Mouse (Mus musculus) WW6 (cell line): Measurements from ENCODE around the gene Tmem37.

Experiments
- DNase-seq: peaks from one replicate; pipeline ENCODE4 v3.0.0-alpha.2; 2013; ENCODE audit warnings: low read depth, low spot score

Gene Tmem37

DNA sequence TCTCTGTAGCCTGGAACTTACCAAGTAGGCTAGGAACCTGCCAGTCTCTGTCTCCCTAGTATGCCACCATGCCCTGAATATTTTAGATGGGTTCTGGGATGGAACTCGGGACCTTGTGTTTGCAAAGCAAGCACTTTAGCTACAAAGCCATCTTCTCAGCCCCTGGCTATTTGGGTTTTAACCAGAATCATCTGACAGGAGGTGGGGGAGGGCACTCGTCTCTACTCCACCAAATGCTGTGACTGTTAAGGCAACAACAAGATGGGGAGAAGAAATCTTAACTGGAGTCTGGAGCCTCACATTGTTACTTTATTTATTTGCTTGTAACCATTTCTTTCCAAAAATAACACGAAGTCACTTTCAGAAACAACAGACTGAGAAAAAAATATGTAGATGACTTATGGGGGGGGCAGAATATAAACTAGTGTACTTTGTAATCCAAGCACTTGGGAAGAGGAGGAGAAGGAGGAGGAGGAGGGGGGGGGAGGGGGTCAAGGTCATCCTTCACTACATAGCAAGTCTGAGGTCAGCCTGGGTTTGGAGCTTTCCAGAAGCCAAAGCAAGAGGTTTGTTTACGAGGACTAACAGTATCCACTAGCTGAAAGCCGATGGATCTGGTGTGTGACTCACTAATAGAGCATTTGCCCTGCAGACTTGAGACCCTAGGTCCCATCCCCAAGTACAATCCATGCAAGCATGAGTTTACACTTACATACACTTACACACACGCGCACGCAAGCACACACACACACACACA lies 16.0 kb downstream of the Tmem37 start:
- DNase-seq: no peak

DNA sequence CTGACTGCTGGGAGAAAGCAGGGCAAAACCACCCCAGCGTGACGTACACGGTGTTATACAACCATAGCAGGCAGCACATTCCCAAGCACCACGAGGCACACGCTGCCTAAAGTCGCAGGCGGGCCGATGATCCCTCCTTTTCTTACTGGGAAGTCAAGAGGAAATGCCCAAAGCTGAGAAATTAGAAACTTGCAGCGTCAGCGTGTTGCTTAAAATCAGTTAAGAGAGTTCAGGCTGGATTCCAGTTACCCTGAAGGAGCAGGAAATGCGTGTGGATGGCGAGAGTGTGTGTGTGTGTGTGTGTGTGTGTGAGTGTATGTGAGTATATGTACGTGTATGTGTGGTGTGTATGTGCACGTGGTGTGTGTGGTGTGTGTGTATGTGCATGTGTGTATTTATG lies 16.8 kb downstream of the Tmem37 start:
- no peak for DNase-seq

DNA sequence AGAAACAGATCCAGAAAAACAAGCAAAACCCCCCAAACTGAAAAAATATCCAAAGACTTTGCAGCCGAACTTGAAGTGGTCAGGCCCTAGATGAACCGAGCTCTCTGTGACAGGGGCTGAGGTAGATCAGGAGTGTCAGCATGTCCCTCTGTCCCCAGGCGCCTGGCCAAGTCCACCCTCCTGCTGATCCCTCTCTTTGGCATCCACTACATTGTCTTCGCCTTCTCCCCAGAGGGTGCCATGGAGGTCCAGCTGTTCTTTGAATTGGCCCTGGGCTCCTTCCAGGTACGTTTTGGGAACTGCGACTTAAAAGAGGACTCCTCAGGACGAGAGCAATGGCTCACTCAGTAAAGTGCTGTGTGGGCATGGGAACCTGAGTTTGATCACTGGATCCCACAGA lies 17.6 kb downstream of the Tmem37 start:
- DNase-seq: no peak

DNA sequence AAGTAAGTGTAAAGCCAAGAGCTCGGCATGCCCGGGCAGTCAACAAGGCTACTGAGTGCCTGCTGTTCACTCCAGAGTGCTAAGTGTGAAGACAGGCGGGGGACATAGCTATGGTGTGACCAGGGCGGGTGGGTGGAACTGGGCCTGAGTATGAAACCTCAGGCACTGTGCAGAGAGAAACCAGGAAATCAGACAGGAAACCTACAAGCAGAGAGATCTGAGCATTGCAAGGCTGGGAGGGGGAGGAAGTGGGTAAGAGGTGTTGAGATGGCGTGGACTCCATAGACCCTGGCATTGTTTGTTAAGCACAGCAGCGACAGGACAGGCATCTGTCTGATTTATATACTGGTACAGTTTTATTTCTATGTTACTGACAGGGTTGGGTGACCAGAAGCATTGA lies 18.4 kb downstream of the Tmem37 start:
- DNase-seq: no peak

DNA sequence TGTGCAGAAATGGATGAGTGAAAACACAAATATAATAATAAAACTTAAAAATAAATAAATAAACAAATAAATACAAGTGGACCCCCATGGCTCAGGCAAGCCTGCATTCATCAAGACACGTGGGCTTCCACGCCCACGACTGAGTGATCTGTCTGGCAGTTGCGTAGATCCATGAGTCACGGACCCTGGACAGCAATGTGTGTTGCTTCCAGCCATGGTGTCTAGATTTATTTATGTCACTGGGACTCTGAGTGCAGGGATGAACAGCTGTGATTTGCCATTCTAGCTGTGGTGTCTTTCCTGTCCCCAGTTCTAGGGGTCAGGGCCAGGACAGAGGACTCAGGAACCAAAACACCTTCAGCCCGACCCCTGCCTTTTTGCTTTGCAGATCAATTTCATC lies 18.9 kb downstream of the Tmem37 start:
- DNase-seq: no peak

DNA sequence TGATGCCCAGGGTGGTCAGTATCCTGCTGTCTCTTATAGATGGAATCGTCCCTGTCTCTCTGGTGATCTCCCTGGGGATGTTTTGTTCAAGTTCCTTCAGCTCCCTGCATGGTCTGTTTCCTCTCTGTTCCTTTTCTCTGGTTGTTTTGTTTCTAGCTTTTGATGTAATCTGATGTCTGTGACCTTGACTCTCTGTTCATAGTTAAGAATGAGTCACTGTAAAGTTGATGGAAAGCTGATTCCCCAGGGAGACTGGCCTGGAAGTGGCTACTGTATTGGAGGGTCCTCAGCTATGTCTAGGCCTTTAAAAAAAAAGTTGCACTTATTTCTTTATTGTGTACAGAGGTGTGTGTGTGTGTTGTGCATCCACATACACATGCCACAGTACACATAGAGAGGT lies 22.8 kb downstream of the Tmem37 start:
- no peak for DNase-seq

DNA sequence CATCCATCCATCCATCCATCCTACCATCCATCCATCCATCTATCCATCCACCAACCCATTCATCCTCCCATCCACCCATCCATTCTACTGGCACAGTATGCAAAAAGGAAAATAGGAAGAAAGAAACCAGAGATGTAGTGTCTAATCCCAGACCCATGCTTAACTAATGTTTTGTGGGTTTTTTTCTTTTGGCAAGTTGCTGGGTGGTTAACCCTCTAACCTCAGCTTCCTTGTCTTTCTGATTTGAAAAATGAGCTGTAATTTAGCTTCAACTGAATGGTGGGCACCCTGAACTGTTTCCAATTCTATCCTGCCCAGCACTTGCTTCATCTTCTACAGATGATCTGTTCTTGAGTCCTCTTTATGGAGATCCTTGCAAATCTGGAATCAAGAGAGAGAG lies 26.5 kb downstream of the Tmem37 start:
- no peak for DNase-seq

DNA sequence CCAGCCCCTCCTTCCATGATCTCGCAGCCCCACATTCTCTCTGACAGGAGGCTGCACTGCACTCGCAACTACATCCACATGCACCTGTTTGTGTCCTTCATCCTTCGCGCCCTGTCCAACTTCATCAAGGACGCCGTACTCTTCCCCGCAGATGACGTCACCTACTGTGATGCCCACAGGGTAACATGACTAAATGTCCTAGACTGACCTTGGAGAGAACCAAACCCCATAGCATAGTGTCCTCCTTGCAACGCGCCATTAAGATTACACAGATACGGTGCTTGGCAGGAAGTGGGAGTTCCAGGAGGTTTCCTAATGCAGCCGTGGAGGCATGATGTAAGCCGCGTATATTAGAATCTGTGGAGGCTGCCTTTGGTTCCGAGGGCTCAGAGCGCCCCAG lies 29.3 kb downstream of the Tmem37 start:
- DNase-seq: no peak

DNA sequence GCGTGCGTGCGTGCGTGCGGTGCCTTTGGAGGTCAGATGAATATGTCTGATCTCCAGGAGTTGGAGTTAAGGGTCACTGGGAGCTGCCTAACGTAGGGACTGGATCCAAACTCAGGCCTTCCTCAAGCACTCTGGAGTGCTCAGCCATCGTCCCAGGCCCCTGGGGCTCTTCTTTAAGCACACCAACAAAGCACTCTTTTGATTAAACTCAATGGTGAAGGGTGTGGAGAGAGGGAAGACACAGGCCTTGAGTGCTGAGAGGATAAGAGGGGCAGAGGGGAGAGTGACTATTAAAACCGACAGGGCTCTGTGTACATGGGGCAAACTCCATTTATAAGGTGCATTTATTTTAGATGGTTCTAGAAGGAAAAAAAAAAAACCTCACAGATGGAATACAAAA lies 31.5 kb downstream of the Tmem37 start:
- DNase-seq: peak; percentile 5

DNA sequence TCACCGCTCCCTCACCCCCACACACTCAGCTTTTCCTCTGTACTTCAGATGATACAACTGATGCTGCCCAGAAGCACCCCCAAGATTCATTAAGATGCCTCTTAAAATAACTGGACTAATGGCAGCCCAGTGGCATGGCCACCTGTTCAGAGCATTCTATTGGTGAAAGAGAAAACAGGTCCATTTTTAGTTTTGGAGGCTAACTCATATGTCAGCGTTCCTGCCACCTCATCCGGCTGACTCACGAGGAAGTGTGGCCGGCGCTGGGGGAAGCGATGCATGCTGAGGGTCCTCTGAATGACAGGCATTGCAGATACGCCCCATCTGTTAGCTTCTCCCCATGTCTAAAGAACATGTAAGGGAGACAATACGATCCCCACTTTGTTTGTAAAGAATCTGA lies 35.3 kb downstream of the Tmem37 start:
- no peak for DNase-seq

DNA sequence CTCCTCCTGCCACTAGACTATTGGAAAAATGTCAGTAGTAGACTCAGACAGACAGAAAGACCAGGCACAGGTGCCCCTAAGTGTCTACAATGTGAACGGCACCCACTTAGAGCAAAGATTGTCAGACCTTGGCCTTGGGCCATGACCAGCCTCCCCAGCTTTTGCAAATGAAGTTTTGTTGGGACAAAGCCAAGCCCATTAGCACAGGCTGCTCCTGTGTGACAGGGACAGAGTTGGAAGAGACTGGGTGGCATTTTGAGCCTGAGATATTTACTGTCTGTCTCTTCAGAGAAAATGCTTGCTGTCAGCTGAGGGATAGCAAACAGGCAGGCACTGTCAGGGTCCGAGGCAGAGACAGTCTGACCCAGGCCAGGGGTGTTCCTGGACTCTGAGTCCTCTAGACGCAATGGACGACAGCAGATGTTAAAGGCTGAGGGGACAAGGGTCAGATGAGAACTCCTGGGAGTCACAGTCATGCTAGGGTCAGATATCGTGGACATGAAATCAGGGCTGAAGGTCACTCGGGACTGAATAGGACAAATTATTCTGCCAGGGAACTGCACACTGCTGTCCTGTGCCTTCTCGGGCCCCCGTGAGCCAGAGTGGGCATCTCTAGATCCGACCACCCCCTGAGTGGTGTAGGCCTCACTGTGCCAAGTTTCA lies 36.7 kb downstream of the Tmem37 start:
- DNase-seq: no peak

DNA sequence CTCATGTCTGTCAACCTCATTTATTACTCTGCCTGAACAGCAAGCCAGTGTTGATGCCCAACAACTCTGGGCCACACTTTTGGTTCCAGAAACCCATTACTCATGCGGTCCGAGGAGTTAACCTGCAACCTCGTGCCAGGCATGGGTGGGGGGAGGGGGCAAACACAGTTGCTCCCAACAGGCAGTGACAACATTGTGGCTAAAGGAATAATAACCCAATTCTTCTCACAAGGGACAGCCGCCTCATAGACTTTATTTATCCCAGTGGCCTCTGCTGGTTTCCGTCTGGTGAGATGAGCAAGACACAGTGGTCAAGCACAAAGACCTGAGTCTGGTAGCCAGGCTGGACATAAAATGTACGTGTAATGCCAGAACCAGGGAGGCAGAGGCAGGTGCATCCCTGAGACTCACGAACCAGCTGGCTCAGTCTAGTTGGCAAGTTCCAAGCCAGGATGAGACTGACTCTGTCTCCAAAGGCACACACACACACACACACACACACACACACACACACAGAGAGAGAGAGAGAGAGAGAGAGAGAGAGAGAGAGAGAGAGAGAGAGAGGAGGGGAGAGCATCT lies 38.3 kb downstream of the Tmem37 start:
- DNase-seq: no peak

DNA sequence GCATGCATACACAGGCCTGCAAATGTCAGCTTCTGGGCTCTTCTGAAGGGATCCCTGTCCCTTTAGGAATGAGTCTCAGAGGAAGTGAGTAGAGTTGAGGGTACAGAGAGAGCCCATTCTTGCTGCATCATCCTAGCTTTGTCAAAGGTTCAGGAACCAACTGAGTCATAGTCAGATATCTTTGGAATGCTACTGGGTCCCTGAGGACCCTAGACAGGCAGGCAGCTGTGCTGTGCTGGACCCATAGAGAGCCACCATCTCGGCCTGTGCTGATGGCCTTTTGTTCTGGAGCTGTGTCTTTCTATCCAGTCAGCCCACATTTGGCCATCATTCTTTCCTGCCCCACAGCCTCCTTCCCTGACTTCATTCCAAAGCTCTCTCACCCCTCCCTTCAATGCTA lies 39.1 kb downstream of the Tmem37 start:
- no peak for DNase-seq

DNA sequence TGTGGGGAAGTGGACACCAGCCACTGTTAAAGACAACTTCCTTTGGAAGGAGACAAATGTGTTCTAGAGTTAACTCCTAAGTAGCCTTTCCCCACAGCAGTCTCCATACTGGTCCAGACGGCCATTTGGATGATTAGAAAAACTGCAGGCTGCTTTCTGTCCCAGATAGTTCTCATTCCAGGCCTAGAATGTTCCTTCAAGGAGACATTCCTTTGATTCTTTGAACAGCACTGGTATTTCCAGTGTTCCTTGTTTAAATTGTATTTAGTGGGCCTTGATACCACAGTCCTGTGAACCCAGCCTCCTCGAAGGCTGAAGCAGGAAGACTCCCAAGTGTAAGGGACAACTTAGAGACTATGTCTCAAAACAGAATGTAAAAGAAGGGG lies 40.4 kb downstream of the Tmem37 start:
- DNase-seq: no peak

DNA sequence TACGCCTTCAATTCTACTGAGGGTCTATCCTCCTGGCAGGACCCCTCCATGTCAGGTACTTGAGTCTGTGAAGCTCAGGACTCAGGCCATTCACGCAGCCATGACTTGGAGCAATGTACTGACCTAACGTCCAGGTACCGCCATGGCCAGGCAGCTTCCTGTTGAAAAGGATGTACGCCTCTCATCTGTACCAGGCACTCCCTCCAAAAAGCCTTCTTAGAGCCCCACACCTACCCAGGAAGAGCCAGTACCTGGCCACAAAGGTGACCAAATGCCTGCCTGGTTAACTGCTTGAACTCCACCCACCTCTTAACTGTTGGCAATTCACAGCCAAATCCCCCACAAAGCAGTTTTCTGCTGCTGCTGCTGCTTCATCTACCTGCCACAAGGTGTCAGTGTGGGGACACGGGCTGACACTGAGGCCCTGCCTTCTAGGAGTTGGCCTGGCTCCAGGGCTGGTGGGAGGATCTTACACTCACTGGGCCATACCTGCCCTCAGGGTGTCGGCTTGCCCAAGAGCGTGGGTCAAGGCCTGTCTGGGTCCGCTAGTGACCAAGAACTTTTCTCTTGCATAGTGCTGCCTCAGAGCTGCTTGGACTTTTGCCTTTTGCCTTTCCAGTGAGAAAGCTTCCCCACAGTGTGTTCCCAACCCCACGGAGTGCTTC lies 40.9 kb downstream of the Tmem37 start:
- peak; percentile 71 for DNase-seq

DNA sequence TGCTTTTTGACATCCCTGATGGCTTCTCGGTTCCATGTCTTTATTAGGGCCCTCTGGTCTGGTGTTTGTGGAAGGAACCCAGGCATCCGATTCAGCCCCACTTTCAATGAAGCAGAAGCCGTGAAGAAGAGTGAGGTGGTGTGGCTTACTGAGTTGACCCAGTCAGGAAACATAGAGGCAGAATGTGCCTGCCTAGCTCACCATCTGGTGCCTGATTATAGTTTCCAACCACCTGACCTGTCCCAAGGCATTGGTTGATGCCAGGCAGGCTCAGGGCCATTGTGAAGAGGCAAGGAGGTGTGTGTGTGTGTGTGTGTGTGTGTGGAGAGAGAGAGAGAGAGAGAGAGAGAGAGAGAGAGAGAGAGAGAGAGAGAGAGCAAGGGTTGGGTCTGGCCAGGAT lies 43.4 kb downstream of the Tmem37 start:
- no peak for DNase-seq

DNA sequence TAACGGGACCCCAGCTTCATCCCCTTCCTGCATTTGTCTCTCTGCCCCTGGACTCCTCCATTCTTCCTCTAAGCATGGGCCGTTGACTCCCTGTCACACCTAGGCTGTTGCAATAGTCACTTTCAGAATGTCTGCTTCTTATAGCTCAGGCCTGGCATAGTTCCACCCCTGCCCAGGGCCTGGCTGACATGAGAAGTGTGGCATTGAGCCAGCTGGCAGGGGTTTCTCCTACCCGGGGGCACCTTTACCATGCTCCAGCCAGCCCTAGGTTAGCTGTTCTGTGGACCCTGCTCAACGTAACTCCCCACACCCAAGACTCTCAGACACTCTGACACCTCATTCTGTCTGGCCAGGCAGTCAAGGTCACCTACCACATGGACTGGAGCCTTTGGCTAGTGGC lies 46.2 kb downstream of the Tmem37 start:
- DNase-seq: no peak

DNA sequence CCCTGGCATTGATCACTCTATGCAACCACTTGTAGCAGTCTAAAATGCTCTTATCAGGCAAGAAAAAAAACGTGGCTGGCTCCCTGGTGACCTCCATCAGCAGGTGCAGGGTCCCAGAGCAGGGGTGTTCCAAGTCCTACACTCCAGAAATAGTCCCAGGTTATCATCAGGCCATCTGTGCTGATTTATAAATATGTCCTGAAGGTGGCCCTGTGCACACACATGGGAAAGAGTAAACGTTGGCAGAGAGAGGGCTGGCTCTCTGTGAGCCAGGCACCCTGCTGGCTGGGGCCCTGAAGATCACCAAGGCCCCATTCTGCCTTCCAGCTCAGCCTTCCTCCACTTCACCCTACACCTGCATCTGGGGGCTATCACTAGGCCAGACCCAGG lies 48.8 kb downstream of the Tmem37 start:
- DNase-seq: no peak

DNA sequence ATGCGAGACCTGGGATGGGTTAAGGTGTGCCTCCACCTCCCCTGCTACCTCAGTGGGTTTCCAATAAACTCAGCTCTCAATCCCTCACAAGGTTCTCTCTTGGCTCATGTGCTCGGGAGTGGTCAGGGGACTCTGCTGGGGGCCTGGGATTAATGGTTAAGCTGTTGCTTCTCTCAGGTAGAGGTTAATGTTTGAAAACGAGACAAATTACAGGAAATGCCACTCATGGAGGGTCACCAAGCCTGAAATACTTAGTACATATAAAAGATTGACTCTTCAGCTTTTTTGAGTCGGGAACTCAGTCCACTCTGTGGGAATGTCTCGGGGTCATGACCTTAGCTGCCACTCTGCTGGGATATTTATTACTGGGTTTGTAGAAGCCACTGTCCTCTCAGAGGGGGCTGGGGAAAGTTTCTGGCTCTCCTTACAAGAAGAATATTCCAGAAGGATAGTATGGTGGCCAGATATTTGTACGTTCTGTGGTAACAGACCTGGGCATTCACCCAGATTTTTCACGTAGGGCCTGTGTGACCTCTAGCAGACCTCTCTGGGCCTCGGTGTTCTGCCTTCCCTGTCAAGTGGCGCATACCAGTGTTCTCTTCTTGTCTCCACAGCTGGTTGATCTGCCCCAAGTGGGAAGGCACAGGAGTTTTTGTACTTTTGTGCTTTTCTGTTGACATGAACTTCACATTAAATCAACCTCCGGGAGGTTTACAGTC lies 49.4 kb downstream of the Tmem37 start:
- no peak for DNase-seq

DNA sequence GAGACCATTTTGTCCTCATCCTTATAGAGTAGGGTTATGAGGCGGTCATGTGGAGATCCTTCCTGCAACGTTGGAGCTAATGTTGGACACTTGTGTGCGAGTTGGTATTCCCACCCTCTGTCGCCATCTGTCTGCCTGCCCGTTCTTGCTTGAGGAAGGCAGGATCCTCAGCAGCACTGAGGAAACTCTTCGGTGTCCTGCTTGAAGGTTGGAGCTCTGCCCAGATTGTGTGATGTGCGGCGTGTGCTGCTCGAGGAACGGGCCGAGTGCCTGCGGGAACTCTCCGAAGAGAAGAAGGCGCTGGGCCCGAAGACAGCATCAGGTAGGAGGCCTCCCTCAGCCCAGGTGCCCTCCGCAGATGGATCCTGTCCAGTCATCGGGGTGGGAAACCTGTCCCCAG lies 51.9 kb downstream of the Tmem37 start:
- DNase-seq: no peak

DNA sequence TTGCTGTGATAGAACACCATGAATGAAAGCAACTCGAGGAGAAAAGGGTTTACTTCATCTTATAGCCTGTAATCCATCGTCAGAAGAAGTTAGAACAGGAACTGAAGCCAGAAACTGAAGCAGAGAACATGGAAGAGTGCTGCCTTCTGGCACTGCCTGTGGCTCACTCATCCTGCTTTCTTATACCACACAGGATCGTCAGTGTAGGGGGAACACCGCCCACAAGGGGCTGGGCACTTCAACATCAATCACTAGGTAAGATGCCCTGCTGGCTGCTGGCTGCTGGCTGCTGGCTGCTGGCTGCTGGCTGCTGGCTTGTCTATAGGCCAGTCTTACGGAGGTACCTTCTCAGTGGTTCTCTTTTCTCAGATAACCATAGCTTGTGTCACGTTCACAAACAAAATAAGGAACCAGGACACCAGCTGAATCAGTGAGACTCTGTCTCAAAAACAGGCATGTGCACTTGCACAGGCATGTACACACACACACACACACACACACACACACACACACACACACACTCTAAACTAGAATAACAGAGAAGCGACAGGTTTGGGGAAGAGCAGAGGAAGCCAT lies 53.5 kb downstream of the Tmem37 start:
- no peak for DNase-seq

DNA sequence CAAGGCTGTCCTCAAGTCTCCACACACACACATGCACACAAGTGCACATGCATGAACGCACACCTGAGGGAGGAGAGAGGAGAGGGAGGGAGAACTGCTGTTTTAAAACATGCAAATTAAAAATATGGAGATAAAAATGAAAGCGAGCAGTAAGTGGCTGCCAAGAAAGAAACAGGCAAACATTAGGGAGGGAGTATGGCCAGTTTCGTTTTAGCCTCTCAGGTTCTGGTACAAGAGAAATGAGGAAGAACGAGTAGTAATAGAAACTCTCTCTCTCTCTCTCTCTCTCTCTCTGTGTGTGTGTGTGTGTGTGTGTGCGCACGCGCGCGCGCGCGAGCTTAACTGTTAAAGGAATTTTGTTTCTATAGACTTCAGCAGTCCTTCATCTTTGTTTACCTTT lies 54.4 kb downstream of the Tmem37 start:
- no peak for DNase-seq
